Mouse (Mus musculus) ES-Bruce4 (cell line): ENCODE measurements around the gene Cplx3. TPM values are rescaled to one million over a fixed set of nuclear protein-coding genes. Genes with fewer than 3 reads are reported as not detected.
A peak's percentile ranks its signal among the peaks of the same experiment; 100 is the strongest.

Source experiments
- H3K27ac ChIP-seq: 2 replicates; pipeline ENCODE4 v1.5.1; 2012; ENCODE audit warnings: low read length, inconsistent platforms; ENCODE audit not compliant: insufficient read depth
- H3K27me3 ChIP-seq: 2 replicates; pipeline ENCODE4 v1.6.1; 2012; ENCODE audit warnings: mild to moderate bottlenecking, low read length, inconsistent platforms; ENCODE audit not compliant: control insufficient read depth, poor library complexity, insufficient read depth, severe bottlenecking
- H3K36me3 ChIP-seq: 2 replicates; pipeline ENCODE4 v1.6.1; 2012; ENCODE audit warnings: inconsistent platforms, mild to moderate bottlenecking, low read length, moderate library complexity; ENCODE audit not compliant: control insufficient read depth, poor library complexity, insufficient read depth, severe bottlenecking
- H3K4me1 ChIP-seq: one replicate; pipeline ENCODE4 v1.8.1; 2011; ENCODE audit warnings: low read length; ENCODE audit not compliant: control insufficient read depth, insufficient read depth
- H3K4me3 ChIP-seq: 2 replicates; pipeline ENCODE4 v1.5.1; 2011; ENCODE audit warnings: low read depth, mild to moderate bottlenecking, low read length
- H3K9ac ChIP-seq: 2 replicates; pipeline ENCODE4 v1.6.1; 2012; ENCODE audit warnings: low read depth, mild to moderate bottlenecking, inconsistent platforms; ENCODE audit not compliant: poor library complexity, severe bottlenecking
- H3K9me3 ChIP-seq: replicated peaks from 2 replicates; pipeline ENCODE4 v1.6.1; 2012; ENCODE audit warnings: mild to moderate bottlenecking, low read length, inconsistent platforms; ENCODE audit not compliant: control insufficient read depth, poor library complexity, insufficient read depth, severe bottlenecking
- CTCF ChIP-seq: IDR thresholded peaks from one replicate; pipeline ENCODE4 v1.8.1; 2011; ENCODE audit warnings: low read depth, low read length
- EP300 ChIP-seq: IDR thresholded peaks from 2 replicates; pipeline ENCODE4 v1.6.1; 2011; ENCODE audit warnings: low read depth, low read length; ENCODE audit not compliant: insufficient read depth
- POLR2A ChIP-seq: IDR thresholded peaks from one replicate; pipeline ENCODE4 v1.8.1; 2011; ENCODE audit warnings: low read length; ENCODE audit not compliant: insufficient read depth
- polyA plus RNA-seq: library from polyadenylated mRNA; stranded (reverse); fragments of >200 nt; gene quantifications from 2 replicates; pipeline ENCODE4 v1.2.4, GENCODE M21; 2011; ENCODE audit warnings: low read depth; ENCODE audit not compliant: missing spikeins, insufficient read depth, insufficient read length

The Cplx3 gene
- polyA plus RNA-seq, 1 experiment = not detected

GRCm38 (mm10) chr9:57554753-57555152, 51.3 kb downstream of the Cplx3 start:
- H3K27me3 ChIP-seq = no peaks in the 10 kb centered on the region
- no peak overlapping the region for H3K27ac ChIP-seq
- no peaks in the 10 kb centered on the region for H3K36me3 ChIP-seq
- H3K9me3 ChIP-seq = no peaks in the 10 kb centered on the region
- H3K9ac ChIP-seq = no peak overlapping the region
- H3K4me1 ChIP-seq = peaks cover 5% of the 10 kb centered on the region
- no peak overlapping the region for H3K4me3 ChIP-seq
- no peak for TF ChIP-seq EP300
- TF ChIP-seq POLR2A = no peak
- no peak for TF ChIP-seq CTCF

GRCm38 (mm10) chr9:57553119-57553518, 53.0 kb downstream of the Cplx3 start:
- peaks cover 3% of the 10 kb centered on the region; the same call in 1 of the 2 replicates for H3K36me3 ChIP-seq
- H3K9ac ChIP-seq = no peak overlapping the region
- H3K27ac ChIP-seq = no peak overlapping the region
- H3K4me3 ChIP-seq = no peak overlapping the region
- H3K27me3 ChIP-seq = no peaks in the 10 kb centered on the region
- no peaks in the 10 kb centered on the region for H3K9me3 ChIP-seq
- H3K4me1 ChIP-seq = peaks cover 5% of the 10 kb centered on the region
- TF ChIP-seq POLR2A (no peak), EP300 (no peak), CTCF (no peak)

DNA sequence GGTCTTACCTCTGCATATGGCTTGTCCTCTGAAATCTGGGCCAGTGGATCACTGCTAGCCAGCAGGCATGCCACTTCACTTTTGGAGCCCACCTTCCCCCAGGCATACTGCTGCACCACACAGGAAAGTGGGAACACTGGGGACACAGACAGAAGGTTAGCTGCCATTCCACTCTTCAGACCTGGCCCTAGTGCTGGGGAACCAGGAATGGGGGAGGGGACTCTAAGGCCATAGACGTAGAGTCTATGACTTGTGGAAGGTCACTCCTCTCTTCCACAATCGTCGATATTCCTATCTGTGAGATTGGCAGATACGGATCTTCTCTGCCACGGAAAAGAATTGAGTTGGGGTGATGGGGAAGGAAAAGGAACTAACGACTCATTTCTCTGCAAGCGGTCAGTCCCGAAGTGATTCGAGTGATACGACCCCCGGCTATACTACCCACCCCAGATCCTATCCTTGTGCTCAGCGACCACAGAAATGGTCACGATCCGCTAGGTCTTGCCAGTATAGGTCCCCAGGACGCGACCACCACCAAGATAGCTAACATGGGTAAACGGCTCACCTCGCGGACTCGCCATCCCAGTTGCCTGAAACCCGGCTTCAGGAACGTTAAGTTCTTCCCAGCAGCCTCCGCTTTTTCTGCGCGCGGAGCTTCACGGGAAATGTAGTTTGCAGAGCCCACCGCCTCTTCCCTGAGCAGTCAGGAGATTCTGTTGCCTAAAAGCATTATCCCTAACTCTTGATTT, 53.8 kb downstream of the Cplx3 start, which contains the start of gene Mpi:
Mpi (minus strand) TSS at position 625 of the 749 bp plus-strand sequence.
- TF ChIP-seq POLR2A (peak; percentile 76), CTCF (no peak), EP300 (no peak)
- H3K4me1 ChIP-seq = peaks cover 5% of the 10 kb centered on the region
- no peaks in the 10 kb centered on the region for H3K27me3 ChIP-seq
- peak within 1 kb of the TSS; percentile 94 for H3K4me3 ChIP-seq
- H3K9me3 ChIP-seq = no peaks in the 10 kb centered on the region
- peaks cover 3% of the 10 kb centered on the region; the same call in 1 of the 2 replicates for H3K36me3 ChIP-seq
- H3K9ac ChIP-seq = peak within 1 kb of the TSS; percentile 58
- no peak within 1 kb of the TSS for H3K27ac ChIP-seq

DNA sequence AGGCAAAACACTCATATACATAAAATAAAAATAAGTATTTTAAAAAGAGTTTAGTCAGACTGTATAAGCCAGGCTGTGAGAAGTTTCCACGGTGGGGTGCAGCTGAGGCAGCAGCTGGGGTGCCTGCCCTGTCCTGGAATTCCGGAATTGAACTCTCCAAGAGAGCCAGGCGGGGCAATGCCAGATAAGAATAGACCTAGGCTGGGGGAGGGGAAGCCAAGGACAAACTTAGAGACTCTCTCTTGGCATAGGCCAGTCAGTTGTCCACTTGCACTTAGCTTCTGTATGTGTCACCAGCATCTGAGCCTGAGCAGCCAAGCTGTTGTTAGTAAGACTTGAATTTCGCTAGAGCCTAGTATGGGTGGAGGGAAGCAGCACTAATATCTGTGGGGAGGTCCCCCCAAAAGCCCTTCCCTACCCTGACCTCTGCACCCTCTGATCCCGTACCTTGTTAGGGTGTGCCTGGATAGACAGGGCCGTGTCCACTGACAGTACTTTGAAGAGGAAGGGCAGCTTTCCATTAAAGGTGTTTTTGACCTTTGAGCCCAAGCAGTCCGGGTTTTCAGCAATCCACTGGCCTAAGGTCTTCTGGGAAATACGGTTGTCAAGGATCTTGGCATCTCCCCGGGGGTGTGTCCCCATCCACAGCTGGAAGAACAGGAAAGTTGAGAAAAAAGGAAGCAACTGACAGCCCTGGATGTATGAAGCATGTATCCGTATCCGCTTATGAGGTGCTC, 55.8 kb downstream of the Cplx3 start:
- no peaks in the 10 kb centered on the region for H3K9me3 ChIP-seq
- H3K4me3 ChIP-seq = no peak overlapping the region
- H3K27me3 ChIP-seq = no peaks in the 10 kb centered on the region
- peaks cover 3% of the 10 kb centered on the region; the same call in 1 of the 2 replicates for H3K36me3 ChIP-seq
- H3K27ac ChIP-seq = no peak overlapping the region; the same call in 1 of the 2 replicates
- H3K4me1 ChIP-seq = peaks cover 5% of the 10 kb centered on the region
- no peak for TF ChIP-seq CTCF
- TF ChIP-seq POLR2A = no peak
- no peak for TF ChIP-seq EP300
- H3K9ac ChIP-seq = no peak overlapping the region

Other genes with a start within 250 kb of the Cplx3 start
- gene Ppcdc, start 166.2 kb downstream of the Cplx3 start, polyA plus RNA-seq = 35.6 and 39.8 TPM in 2 replicates
- gene Scamp5, start 138.2 kb downstream of the Cplx3 start, polyA plus RNA-seq = 31.1 and 32.1 TPM in 2 replicates
- 14.3 and 17.6 TPM in 2 replicates for gene Rpp25, start 102.3 kb downstream of the Cplx3 start, polyA plus RNA-seq
- gene Cox5a, start 85.0 kb downstream of the Cplx3 start, polyA plus RNA-seq = 490 and 512 TPM in 2 replicates
- gene Fam219b, start 68.8 kb downstream of the Cplx3 start, polyA plus RNA-seq = 9.0 and 11.8 TPM in 2 replicates
- 39.1 TPM in 2 replicates for gene Mpi, start 53.5 kb downstream of the Cplx3 start, polyA plus RNA-seq
- gene Scamp2, start 45.3 kb downstream of the Cplx3 start, polyA plus RNA-seq = 26.6 and 31.0 TPM in 2 replicates
- gene Ulk3, start 16.8 kb downstream of the Cplx3 start, polyA plus RNA-seq = 10.1 TPM in 2 replicates
- gene Lman1l, start 14.5 kb upstream of the Cplx3 start, polyA plus RNA-seq = not detected in 2 replicates
- gene Csk, start 47.4 kb upstream of the Cplx3 start, polyA plus RNA-seq = 30.7 and 35.5 TPM in 2 replicates
- 0.37 TPM in 1 of 2 replicates, not detected in the other for gene Cyp1a2, start 77.4 kb upstream of the Cplx3 start, polyA plus RNA-seq
- 1.2 and 1.8 TPM in 2 replicates for gene Cyp1a1, start 81.6 kb upstream of the Cplx3 start, polyA plus RNA-seq
- gene Edc3, start 102.3 kb upstream of the Cplx3 start, polyA plus RNA-seq = 22.0 and 26.3 TPM in 2 replicates
- gene Clk3, start 159.6 kb upstream of the Cplx3 start, polyA plus RNA-seq = 71.2 and 77.7 TPM in 2 replicates
- 87.8 and 93.0 TPM in 2 replicates for gene Arid3b, start 230.5 kb upstream of the Cplx3 start, polyA plus RNA-seq